Mouse (Mus musculus): Measurements from ENCODE around the gene Loxl4.

Gene Loxl4

GRCm38 (mm10) chr19:42566283-42567019 is 46.2 kb downstream of the Loxl4 start:
- DNase-seq (ENCODE audit: low read depth, low spot score) = no peak

- DNase-seq (ENCODE audit: low read depth, low spot score) = no peak
These were observed 48.8 kb downstream of the Loxl4 start for GRCm38 (mm10) chr19:42563726-42564270.

GRCm38 (mm10) chr19:42562981-42563380 is 49.6 kb downstream of the Loxl4 start:
- DNase-seq (ENCODE audit: low read depth, low spot score) = no peak

GRCm38 (mm10) chr19:42561991-42562390 is 50.6 kb downstream of the Loxl4 start:
- no peak for DNase-seq (ENCODE audit: low read depth, low spot score)

- no peak for DNase-seq (ENCODE audit: low read depth, low spot score)
These were observed 53.9 kb downstream of the Loxl4 start for GRCm38 (mm10) chr19:42558701-42559100.

Measured in ES-CJ7 (cell line).